Mouse (Mus musculus) gastrocnemius, adult 2 months (tissue): ENCODE measurements around the gene Qsox1. TPM values are rescaled to one million over a fixed set of nuclear protein-coding genes. Genes with fewer than 3 reads are reported as not detected.

ENCODE experiments used
- DNase-seq: peaks from one replicate; pipeline ENCODE4 v3.0.0; 2022
- H3K27ac ChIP-seq: fragments of 200-600 bp; 2 replicates; pipeline ENCODE4 v1.8.1; 2022; ENCODE audit warnings: mild to moderate bottlenecking
- H3K4me3 ChIP-seq: fragments of 200-600 bp; 2 replicates; pipeline ENCODE4 v1.8.1; 2022; ENCODE audit warnings: mild to moderate bottlenecking, moderate library complexity
- CTCF ChIP-seq: fragments of 200-600 bp; IDR thresholded peaks from 2 replicates; pipeline ENCODE4 v1.8.1; 2022; ENCODE audit warnings: antibody characterized with exemption, mild to moderate bottlenecking, moderate library complexity
- intact Hi-C: fragments of 180-260 bp; cut with DNase I; formaldehyde crosslinking; loops from one replicate; pipeline ENCODE4 v1.15.1; 2025
- total RNA-seq, 2 experiments: library from RNA; stranded (reverse); gene quantifications; 2 replicates each; pipeline ENCODE4 v1.2.3; 2021

The Qsox1 gene
- total RNA-seq, 2 experiments from 2014 or later, result 21.7 to 22.0 TPM

GRCm38 (mm10) chr1:155795791-155796233, 16.9 kb downstream of the Qsox1 start:
- Histone ChIP-seq H3K27ac (no peak overlapping the region), H3K4me3 (no peak overlapping the region)
- no peak for DNase-seq
- intact Hi-C loops, result no loop called here
- no peak for TF ChIP-seq CTCF

GRCm38 (mm10) chr1:155794855-155795254, 17.8 kb downstream of the Qsox1 start:
- no peak overlapping the region for H3K27ac ChIP-seq
- TF ChIP-seq CTCF, result no peak
- H3K4me3 ChIP-seq, result no peak overlapping the region
- no peak for DNase-seq
- intact Hi-C loops, result no loop called here

- no peak overlapping the region for H3K4me3 ChIP-seq
- DNase-seq, result no peak
- peak; percentile 36; the same call in 1 of the 2 replicates for TF ChIP-seq CTCF
- H3K27ac ChIP-seq, result no peak overlapping the region
- intact Hi-C loops, result no loop called here
Observed at GRCm38 (mm10) chr1:155791919-155792318, 20.8 kb downstream of the Qsox1 start.

- intact Hi-C loops, result no loop called here
- Histone ChIP-seq H3K4me3 (no peak overlapping the region), H3K27ac (no peak overlapping the region)
- TF ChIP-seq CTCF, result no peak
- DNase-seq, result peak; percentile 13
Observed at GRCm38 (mm10) chr1:155790111-155790974, 22.3 kb downstream of the Qsox1 start.

- intact Hi-C loops, result no loop called here
- TF ChIP-seq CTCF, result no peak
- Histone ChIP-seq H3K27ac (no peak overlapping the region), H3K4me3 (no peak overlapping the region)
- peak; percentile 38 for DNase-seq
Observed at GRCm38 (mm10) chr1:155785886-155786285, 26.8 kb downstream of the Qsox1 start.

- peak; percentile 69 for DNase-seq
- Histone ChIP-seq H3K4me3 (no peak overlapping the region), H3K27ac (no peak overlapping the region)
- intact Hi-C loops, result loop anchor here (1.0 kb wide), 1 partner anchor 209 kb away; no protein-coding TSS in a partner anchor
- peak; percentile 69 for TF ChIP-seq CTCF
Observed at GRCm38 (mm10) chr1:155784343-155785205, 28.1 kb downstream of the Qsox1 start.

- intact Hi-C loops, result no loop called here
Observed at GRCm38 (mm10) chr1:155782382-155782781, 30.3 kb downstream of the Qsox1 start.

GRCm38 (mm10) chr1:155777641-155778625, 34.8 kb downstream of the Qsox1 start:
- intact Hi-C loops, result no loop called here
- no peak overlapping the region for H3K4me3 ChIP-seq
- no peak overlapping the region for H3K27ac ChIP-seq
- no peak for TF ChIP-seq CTCF
- DNase-seq, result no peak

More at GRCm38 (mm10) chr1:155782382-155782781, 30.3 kb downstream of the Qsox1 start:
- DNase-seq, result no peak
- TF ChIP-seq CTCF, result no peak
- H3K27ac ChIP-seq, result no peak overlapping the region
- H3K4me3 ChIP-seq, result no peak overlapping the region

GRCm38 (mm10) chr1:155759167-155759566, 53.5 kb downstream of the Qsox1 start:
- H3K27ac ChIP-seq, result no peak overlapping the region
- H3K4me3 ChIP-seq, result peak overlapping the region; percentile 43
- no peak for TF ChIP-seq CTCF
- peak; percentile 79 for DNase-seq
- intact Hi-C loops, result no loop called here

- no peak for TF ChIP-seq CTCF
- DNase-seq, result no peak
- intact Hi-C loops, result no loop called here
- Histone ChIP-seq H3K27ac (no peak overlapping the region), H3K4me3 (no peak overlapping the region)
Observed at GRCm38 (mm10) chr1:155758711-155759110, 54.0 kb downstream of the Qsox1 start.

GRCm38 (mm10) chr1:155757621-155758020, 55.1 kb downstream of the Qsox1 start:
- Histone ChIP-seq H3K27ac (no peak overlapping the region), H3K4me3 (no peak overlapping the region)
- no peak for TF ChIP-seq CTCF
- intact Hi-C loops, result no loop called here
- DNase-seq, result no peak

- Histone ChIP-seq H3K4me3 (no peak overlapping the region), H3K27ac (no peak overlapping the region)
- intact Hi-C loops, result no loop called here
- TF ChIP-seq CTCF, result no peak
- no peak for DNase-seq
Observed at GRCm38 (mm10) chr1:155753411-155753810, 59.3 kb downstream of the Qsox1 start.
